Mouse (Mus musculus): ENCODE data around the gene Pla2g12a.
A peak's percentile ranks its signal among the peaks of the same experiment; 100 is the strongest.

Pla2g12a gene

DNA sequence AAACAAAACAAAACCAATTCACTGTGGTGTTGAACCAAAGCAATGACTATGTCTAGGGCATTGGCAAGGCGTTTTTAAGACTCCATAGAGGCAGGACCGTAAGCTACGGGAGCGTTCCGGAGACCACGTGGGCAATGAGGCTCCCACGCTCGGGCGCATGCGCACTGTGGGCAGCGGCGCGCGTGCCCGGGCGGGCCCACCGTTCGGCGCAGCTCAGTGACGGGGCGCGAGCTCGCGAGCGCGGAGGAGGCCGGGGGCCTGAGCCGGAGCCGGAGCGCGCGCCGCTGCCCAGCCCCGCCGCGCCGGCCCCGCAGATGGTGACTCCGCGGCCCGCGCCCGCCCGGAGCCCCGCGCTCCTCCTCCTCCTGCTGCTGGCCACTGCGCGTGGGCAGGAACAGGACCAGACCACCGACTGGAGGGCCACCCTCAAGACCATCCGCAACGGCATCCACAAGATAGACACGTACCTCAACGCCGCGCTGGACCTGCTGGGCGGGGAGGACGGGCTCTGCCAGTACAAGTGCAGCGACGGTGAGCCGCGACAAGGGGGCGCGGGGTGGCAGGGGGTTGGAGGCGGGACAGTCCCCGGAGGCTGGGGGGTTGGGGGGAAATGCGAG is at the start of gene Pla2g12a:
Pla2g12a (plus strand) TSS at position 202 of the 617 bp plus-strand sequence.
- peak; percentile 93 to 96 for DNase-seq

DNA sequence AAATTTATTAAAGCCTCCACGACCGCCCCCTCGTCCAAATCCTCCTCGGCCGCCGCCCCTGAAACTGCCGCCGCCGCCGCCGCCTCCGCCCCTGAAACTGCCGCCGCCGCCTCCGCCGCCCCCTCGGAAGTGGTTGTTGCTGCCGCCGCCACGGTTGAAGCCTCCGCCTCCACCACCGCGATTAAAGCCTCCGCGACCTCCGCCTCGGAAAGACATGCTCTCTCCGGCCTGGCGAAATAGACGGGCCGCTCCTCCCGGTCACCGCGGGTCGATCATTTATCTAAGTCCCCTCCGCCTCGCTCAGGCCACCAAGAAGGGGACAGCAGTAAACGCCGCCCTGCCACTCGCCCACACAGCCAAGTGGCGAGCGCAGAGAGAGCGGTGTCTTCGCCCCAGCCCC is 47.8 kb upstream of the Pla2g12a start:
- DNase-seq = no peak

DNA sequence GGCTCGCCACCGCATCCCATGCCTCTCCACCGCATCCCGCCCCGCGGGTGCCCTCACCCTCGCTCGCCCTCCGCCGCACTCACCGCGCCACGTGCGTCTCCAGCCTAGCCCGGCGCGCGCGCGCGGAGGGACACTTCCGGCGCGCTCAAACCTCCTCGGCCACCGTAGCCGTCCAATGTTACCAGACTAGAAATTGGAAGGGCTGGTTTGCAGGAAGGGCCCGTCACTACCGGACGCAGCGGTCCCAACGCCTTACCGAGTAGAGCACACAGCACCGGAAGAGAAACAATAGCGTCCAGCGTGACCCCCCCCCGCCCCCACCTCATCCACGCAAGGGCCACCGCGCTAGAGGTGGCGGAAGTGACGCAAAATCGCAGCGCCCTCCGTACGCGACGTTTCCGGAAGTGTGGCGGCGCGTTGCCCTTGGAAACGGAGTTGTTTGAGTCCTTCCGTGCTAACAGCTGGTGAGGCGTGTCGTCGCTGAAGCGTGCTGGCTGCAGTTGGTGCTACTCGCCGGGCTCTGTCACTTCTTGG is 47.3 kb upstream of the Pla2g12a start, which contains the start of gene Gar1:
Gar1 (minus strand) TSS at position 362 of the 534 bp plus-strand sequence.
- DNase-seq = peak; percentile 96 to 97

DNA sequence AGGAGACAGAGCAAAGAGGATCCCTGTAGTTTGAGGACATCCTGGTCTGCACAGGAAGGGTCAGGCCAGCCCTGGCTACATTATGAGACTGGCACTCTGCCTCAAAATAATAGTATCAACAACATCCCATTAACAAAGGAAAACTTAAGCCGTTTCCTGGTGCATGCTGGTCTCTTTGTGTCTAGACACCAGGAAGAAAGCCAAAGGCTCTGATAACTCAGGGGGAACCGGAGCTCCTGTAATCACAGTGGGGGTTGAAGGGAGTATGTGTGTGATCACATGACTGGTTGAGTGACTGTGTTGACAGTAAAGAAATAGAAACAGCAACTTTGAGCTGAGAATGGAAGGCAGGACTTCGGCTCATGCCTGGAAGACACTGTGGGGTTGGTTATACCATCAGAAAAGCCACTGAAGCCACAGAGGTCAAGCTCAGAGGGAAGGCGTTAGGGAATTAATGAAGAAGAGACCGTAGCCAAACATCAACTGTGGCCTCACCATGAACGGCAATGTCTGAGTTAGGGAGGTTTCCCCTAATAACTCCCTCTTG is 42.9 kb upstream of the Pla2g12a start, which contains the start of gene Cfi:
Cfi (plus strand) TSS at position 497 of the 547 bp plus-strand sequence.
- DNase-seq = peak in 1 of 2 experiments; percentile 5

DNA sequence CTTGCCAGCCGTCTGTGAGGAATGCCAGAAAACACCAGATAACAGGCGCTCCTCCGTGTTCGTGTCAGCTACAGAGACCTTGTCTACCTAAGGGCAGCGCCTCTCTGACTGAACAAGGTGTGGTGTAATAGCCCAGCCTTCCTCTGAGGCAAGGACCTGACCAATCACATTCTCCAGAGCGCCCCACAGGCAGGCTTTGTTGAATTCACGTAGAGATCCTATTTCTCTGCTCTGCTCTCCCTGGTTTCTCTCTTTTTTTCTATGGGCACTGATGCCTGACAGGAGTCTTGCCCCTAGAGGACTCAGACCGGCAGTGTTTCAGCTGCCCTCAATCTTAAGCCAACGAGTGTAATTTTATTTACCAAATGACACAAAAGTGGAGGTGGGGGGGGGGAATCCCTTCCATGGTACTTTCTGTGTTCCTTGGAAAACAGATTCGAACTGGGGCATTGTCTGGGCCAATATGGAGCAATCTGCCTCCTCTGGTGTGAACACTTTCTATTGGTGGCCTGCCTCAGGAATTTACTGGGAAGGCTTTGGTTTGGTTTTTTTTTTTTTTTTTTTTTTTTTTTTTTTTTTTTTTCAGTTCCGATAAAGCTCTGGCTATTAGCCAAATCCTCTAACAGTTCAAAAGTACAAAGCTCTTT is 42.2 kb upstream of the Pla2g12a start:
- peak; percentile 18 to 35 for DNase-seq

DNA sequence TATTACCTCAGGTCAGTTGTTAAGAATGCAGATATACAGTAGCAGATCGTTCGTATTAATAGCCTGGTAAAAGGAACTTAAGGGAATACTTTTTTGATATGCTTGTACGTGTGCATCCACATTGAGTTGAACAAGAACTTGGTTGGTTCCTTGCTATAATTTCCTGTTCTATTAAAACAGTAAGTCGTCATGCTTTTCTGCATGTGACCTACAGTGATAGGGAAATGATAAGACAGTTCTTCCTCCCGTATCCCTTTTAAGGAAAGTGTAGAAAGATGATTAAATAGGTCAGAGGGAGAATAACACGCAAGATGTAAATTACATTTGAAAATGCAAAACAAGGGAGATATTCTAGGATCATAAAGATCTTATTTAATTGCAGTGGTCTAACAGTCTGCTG is 41.4 kb upstream of the Pla2g12a start:
- DNase-seq = no peak

DNA sequence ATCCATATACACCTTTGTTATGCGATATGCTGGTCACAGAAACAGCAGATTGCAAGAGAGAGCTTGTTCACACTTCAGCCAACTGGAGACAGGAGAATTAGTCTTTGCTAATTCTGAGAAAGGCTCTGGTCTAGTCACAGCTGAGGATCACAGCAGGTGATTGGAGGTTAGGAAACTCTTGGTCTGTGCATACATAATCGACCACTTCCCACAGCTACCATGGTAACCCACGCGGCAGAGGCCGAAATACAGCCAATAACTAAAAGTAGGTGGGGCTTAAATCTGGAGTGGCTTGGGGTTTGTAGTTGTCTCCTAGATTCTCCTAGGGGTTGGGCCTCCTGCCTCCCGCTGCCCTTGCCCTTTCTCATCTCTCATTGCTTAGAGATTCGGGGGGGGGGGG is 40.4 kb upstream of the Pla2g12a start:
- DNase-seq = no peak

DNA sequence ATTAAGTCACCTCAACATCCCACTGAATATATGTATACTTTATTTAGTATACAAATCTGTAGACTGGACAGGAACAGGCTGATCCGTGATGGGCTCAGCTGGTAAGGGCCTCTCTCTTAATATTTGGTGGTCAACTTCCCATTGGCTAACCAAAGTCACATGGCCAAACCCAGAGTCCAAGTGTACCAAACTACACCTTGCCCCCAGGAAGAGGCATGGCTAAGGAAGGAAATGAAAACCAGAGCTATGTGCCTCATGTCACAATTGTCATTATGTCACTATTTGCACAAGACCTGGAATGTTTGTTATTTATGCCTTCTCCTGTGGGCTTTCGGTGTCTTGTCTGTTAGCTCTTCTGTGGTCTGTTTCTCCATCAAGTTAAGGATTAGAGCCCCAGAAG is 32.5 kb upstream of the Pla2g12a start:
- no peak for DNase-seq

DNA sequence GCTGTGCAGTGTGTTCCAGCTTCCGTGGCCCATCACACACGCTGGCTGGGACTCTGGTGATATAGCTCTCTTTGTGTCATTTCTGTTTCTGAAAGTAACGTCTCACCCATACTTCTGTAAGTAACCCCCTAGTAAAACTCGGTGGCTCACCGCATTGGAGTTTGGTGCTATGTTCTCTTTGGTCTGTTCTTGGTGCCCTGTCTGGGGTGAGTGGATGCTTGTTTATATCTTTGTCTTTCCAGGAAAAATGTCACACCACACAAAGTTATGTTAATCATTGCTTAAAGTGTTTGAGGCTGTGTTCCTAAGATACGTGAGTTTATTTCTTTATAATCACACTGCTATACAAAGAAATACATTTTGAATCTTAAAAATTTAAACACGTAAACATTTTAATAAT is 31.6 kb upstream of the Pla2g12a start:
- DNase-seq = no peak

DNA sequence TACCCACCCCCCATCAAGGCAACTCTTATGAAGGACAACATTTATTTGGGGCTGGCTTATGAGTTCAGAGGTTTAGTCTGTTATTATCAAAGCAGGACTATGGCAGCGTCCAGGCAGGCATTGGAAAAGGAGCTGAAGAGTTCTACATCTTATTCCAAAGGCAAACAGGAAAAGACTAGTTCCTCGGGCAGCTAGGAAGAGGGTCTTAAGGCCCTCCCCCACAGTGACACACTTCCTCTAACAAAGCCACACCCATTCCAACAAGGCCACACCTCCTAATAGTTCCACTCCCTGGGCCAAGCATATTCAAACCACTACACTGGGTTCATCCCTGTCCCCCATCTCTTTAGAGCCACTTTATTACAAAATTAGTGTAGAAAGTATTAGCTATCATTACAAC is 15.8 kb upstream of the Pla2g12a start:
- no peak for DNase-seq

DNA sequence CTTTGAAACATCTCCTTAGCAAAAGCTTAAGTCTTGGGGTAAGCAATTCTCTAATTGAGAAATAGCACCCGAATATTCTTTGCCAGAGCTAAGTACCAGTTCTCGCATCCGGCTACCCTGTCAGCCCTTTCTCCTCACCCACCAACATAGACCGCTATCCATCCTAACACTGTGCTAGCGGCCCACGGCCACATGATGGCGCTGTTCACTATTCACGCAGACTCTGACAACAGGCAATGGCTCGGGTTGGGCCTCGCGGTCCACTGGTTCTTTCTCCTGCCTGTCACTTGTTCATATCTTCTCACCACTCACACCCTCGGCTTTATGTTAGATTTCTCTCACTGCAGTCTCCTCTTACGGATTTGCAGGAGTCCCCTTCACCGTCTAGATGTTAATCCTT is 14.7 kb upstream of the Pla2g12a start:
- peak; percentile 50 to 70 for DNase-seq

DNA sequence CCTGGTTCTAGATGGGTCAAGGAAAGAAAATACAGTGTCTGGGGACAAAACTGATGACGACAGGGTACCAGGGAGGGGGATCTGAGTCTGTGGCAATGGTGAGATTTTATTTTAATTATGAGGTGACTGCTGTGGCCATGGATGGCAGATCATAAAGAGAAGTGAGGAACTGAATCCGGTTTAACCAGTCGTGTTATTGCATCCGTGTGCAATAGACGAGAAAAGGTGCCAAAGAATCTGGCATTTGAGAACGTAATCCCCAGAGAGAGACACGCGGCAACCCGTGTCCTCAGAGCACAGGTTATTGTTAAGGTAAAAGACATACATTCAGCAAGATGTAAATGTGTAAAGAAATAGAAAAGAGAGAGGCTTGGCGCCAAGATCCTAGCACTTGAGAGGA is 1.1 kb upstream of the Pla2g12a start:
- DNase-seq = no peak

DNA sequence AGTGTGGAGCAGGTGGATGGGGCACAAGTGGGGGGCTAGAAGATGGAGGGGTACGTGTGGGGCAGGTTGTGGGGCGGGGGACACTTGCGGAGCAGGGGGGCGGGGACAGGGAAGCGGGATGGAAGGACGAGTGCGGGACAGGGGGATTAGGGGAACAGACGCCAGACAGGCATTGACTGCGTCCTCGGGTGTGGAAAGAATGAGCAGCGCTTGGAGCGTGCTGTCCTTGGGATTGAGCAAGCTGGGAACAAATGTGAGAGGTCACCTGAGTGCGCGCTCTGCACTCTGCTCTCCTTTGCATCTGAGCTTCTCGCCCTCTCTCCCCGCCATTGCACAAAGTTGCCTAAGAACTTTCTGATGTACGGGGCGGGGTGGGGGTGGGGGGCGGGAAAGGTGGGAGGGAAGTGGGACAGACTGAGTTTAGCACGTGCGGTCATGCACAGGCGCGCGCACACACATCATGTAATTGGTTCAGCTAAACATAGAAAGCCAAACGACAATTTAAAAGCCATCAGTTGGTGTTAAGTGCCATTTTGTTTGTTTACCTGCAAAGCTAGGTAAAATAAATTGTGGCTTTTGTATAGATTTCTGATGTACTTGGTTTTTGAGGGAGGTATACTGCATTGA is 838 bp downstream of the Pla2g12a start:
- peak; percentile 36 to 42 for DNase-seq

DNA sequence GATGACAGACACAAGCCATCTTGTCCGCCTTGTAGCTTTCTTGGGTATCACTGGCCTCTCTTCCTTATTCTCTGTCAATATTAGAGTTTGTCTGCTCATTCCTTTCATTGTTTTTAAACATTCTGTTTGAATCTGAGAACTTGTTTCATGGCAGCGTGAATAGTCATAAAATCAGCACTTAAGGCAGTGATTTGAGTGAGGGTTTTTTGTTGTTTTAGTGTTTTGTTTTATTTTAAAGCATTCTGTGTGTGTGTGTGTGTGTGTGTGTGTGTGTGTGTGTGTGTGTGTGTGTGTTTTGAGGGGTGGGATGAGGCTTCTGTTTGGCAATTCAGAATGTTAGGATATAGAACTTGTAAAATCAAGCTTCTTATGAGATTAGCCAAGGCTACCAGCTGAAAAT is 1.5 kb downstream of the Pla2g12a start:
- no peak for DNase-seq

DNA sequence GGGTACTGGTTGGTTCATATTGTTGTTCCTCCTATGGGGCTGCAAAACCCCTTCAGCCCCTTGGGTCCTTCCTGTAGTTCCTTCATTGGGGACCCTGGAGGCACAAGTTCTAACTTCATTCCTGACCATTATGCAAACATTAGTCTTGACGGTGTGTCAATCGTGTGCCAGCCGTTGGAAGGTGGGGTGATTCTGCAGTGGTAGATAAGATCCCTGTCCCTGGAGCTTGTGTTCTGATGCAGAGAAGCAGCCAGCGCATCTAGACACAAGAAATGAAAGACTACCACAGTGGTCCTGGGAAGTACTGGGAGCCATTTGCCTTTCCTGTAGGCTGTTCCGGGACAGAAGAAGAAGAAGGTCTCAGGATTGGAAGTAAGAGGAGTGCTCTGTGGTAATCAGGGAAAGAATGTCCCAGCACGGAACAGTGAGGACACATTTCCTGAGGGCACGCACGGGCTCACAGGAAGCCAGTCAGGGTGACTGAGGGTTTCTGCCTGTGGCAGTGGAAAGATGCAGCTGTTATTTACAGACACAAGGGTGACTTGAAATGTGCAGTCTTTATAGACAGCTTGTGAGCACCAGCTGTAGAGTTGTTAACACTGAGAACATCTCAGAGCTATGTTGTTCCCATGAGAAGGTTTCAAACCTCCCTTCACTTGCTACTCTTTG is 2.7 kb downstream of the Pla2g12a start:
- peak in 1 of 2 experiments; percentile 41 for DNase-seq

DNA sequence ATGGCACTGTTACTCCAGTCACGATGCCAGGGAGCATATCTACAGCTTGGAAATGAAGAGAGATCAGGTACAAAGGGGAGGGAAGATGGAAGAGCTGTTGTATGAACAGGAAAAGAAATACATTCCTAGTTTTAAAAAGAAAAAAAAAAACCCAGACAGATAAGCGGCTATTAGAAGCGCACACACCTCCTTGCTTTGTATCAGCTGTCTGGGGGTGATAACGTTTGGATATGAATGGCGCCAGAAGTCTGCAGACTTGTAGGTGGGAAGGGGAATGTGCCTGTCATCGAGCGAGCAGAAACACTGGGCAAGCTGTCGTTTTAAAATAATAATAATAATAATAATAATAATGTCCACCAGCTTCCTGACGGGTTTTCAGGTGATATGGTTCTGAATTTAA is 7.2 kb downstream of the Pla2g12a start:
- no peak for DNase-seq

DNA sequence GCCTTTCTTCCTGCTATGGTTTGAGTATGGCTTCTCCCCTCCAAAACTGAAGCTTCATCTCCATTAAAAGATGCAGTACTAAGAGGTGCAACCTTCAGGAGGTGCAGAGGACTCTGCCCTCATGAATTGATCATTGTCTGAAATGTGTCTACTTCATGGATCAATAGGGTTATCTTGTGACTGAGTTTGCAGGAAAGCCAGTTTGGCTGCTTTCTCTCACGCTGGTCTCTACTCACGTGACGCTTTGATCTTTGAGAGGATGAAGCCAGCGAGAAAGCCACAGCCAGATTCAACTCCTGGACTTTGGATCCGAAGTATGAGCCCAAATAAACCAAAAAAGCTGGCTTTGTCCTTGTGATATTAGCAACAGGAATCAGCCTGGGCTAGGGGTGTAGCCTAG is 8.0 kb downstream of the Pla2g12a start:
- DNase-seq = no peak

DNA sequence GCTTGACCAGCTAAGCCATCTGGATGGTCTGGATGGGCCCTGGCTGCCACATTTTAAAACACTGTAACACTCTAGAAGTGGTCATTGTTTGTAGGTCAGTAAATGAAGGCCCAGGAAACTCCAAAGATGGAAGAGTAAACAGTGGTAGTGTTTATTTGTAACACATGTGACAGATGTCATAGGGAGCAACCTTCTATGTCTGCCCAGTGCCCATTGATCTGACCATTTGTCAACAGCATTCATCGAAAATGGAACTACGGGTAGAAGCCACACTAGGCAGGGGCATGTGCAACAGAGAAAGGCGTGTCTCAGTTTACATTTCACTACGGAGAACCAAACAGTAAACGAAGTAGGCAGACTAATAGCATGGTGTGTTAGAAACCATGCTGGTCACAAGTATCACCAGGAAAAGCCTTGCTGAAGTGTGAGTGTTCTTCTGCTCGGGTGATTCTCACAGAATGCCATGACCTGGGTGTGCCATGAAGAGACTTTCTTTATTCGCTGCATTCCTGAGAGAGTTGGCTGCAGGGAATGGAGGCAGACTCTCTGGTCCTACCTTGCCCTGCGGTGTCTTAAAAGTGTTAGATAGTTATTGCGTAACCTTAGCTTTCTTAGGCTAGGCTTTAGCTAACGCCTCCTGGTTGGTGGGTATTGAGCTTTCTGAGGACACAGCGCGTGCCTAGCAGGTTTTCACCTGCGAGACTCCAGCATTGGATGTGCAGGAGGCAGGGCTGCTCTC is 9.5 kb downstream of the Pla2g12a start:
- DNase-seq = no peak

DNA sequence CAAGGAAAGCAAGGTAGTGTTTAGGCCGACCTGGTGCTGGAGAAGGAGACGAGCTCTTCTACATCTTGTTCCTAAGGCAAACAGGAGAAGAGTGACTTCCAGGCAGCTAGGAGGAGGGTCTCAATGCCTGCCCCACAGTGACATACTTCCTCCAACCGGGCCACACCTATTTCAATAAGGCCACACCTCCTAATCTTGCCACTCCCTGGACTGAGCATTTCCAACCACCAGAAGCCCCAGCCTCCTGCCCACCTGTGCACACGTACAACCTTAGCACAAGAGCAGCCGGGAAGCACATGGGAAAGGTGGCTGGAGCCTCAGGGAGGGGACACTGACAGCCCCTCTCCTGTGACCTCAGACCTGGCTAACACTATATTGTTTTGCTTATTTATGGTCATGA is 13.6 kb downstream of the Pla2g12a start:
- no peak for DNase-seq

DNA sequence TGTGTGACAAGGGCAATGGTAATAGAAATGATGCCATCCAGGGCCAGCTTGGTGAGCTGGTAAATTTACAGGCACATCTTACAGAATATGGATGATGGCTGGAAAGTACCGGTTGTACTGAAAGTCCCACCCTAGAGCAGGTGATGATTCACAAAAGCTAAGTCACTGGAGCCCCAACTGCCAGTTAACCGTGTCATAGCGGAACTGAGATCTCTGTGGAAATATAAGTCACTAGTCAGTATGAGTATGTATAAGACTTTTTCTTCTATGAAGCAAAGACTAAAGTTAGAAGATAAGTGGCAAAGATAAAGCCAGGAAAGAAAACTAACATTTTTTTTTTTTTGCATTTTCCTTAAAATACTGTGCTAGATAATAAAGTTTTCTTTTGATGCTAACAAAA is 14.7 kb downstream of the Pla2g12a start:
- DNase-seq = no peak

DNA sequence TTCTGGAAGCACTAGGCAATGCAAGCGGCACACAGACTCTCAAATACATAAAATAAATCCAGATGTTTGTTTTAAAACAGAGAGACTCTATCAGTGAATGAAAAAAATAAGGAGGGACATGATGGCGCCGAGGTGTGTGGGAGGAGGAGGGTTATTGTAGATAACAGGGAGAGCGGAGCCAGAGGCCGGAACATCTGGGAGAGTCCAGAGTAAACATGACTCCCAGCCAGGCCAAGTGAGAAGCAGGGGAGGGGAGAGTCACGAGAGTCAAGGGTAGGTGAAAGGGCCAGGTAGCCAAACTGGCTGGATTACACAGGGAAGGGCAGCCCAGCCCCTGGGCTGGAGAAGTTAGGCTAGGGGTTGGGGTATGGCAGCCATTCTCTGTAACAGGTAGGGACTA is 18.2 kb downstream of the Pla2g12a start:
- DNase-seq = no peak

DNA sequence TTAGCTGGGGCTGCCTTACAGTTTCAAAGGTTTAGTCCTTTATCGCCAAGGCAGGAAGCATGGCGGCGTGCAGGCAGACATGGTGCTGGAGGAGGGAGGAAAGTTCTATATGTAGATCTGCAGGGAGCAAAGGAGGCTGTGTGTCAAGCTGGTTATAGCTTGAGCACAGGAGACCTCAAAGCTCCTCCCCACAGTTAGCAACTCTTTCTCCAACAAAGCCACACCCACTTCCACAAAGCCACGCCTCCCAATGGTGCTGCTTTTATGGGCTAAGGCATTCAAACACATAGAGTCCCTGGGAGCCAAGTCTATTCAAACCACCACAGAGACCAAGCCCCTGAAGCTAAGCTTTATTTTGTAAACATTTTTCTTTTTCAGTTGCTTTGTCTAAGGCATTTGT is 20.5 kb downstream of the Pla2g12a start:
- no peak for DNase-seq
